Comparison of ENCODE assay signal across 8 mouse cellular contexts in genomic region chr3:60608952-60609403, GRCm38 (mm10).
A peak's percentile ranks its signal among the peaks of the same experiment; 100 is the strongest.
DNase-seq lines count a peak whose midpoint lies in the region; ATAC-seq and TF ChIP-seq lines count a peak whose summit lies in the region.

No protein-coding gene starts in this region.

- H3K9me3 ChIP-seq in forebrain, embryonic 11.5 days (ENCODE audit: control insufficient read depth, low read length): no peaks in the 10 kb centered on the region
- no peaks in the 10 kb centered on the region for H3K9me3 ChIP-seq in forebrain, embryonic 10.5 days
- H3K9me3 ChIP-seq in lung, embryonic 14.5 days (ENCODE audit: low read depth, low read length): no peaks in the 10 kb centered on the region

- no peak overlapping the region for H3K4me3 ChIP-seq in forebrain, embryonic 11.5 days (ENCODE audit: low read depth, low read length)
- H3K4me3 ChIP-seq in forebrain, embryonic 10.5 days: no peak overlapping the region
- H3K4me3 ChIP-seq in lung, embryonic 14.5 days (ENCODE audit: low read depth, low read length): no peak overlapping the region

- WGBS in forebrain, embryonic 11.5 days: 11% methylated on average over 2 of the region's 2 CpGs
- WGBS in forebrain, embryonic 10.5 days: 9% methylated on average over 2 of the region's 2 CpGs
- WGBS in lung, embryonic 14.5 days: 17% methylated on average over 2 of the region's 2 CpGs

- DNase-seq in forebrain, embryonic 11.5 days (ENCODE audit: low spot score): no peak
- no peak for DNase-seq in forebrain, embryonic 10.5 days (ENCODE audit: extremely low spot score, low spot score)
- DNase-seq in lung, embryonic 14.5 days: peak; percentile 89
- DNase-seq in lung, postnatal 4 days: no peak
- peak; percentile 76 for DNase-seq in lung, postnatal 36 days
- no peak for DNase-seq in urinary bladder, adult 18-20 months (ENCODE audit: low spot score in 2 of 2)
- no peak for DNase-seq in spleen, adult 18-20 months

- H3K4me2 ChIP-seq in forebrain, embryonic 11.5 days (ENCODE audit: low read depth, low read length, severe bottlenecking): no peak overlapping the region
- H3K4me2 ChIP-seq in lung, embryonic 14.5 days: no peak overlapping the region

- ATAC-seq in forebrain, embryonic 11.5 days (replicated peaks; ENCODE audit: low FRiP score): peak; percentile 71
- peak; percentile 38; the same call in 1 of the 2 replicates for ATAC-seq in lung, embryonic 14.5 days (ENCODE audit: insufficient read depth)
- peak; percentile 80 for ATAC-seq in erythroblast, adult 5-6 weeks (replicated peaks; ENCODE audit: low FRiP score, poor library complexity, severe bottlenecking)

- no peaks in the 10 kb centered on the region for H3K4me1 ChIP-seq in forebrain, embryonic 11.5 days (replicated peaks; ENCODE audit: control insufficient read depth, insufficient read depth, low read length)
- H3K4me1 ChIP-seq in forebrain, embryonic 10.5 days: no peaks in the 10 kb centered on the region
- H3K4me1 ChIP-seq in lung, embryonic 14.5 days (ENCODE audit: insufficient read depth): no peaks in the 10 kb centered on the region

- no peaks in the 10 kb centered on the region for H3K27me3 ChIP-seq in forebrain, embryonic 11.5 days (ENCODE audit: control insufficient read depth, insufficient read depth, low read length)
- H3K27me3 ChIP-seq in forebrain, embryonic 10.5 days (ENCODE audit: poor library complexity, severe bottlenecking): no peaks in the 10 kb centered on the region
- H3K27me3 ChIP-seq in lung, embryonic 14.5 days (ENCODE audit: insufficient read depth, low read length): no peaks in the 10 kb centered on the region

- TF ChIP-seq CTCF in lung, embryonic 14.5 days (IDR thresholded peaks at IDR 0.05; ENCODE audit: low read depth): peak; percentile 63

- no peak overlapping the region for H3K9ac ChIP-seq in forebrain, embryonic 11.5 days (ENCODE audit: low read length)
- no peak overlapping the region for H3K9ac ChIP-seq in lung, embryonic 14.5 days

- H3K27ac ChIP-seq in forebrain, embryonic 11.5 days (ENCODE audit: low read depth, low read length): no peak overlapping the region
- H3K27ac ChIP-seq in forebrain, embryonic 10.5 days: no peak overlapping the region
- H3K27ac ChIP-seq in lung, embryonic 14.5 days (ENCODE audit: low read depth): no peak overlapping the region

- no peaks in the 10 kb centered on the region for H3K36me3 ChIP-seq in forebrain, embryonic 11.5 days (ENCODE audit: control insufficient read depth, insufficient read depth, low read length)
- peaks cover 11% of the 10 kb centered on the region for H3K36me3 ChIP-seq in forebrain, embryonic 10.5 days (replicated peaks)
- H3K36me3 ChIP-seq in lung, embryonic 14.5 days (ENCODE audit: insufficient read depth): peaks cover 18% of the 10 kb centered on the region; the same call in 1 of the 2 replicates

Comparison
In these comparisons a context has a peak if more than half of its experiments do, and no peak if none do; other contexts are left out.
1. DNase-seq: peak in lung, embryonic 14.5 days (single experiment) and lung, postnatal 36 days (single experiment); none in forebrain, embryonic 11.5 days (single experiment), forebrain, embryonic 10.5 days (single experiment), lung, postnatal 4 days (0 of 2), urinary bladder, adult 18-20 months (0 of 2) and spleen, adult 18-20 months (0 of 2).
2. Peak in every context shown above with its lines, with median percentiles within 50 percentile points of each other: ATAC-seq.